Mouse (Mus musculus): ENCODE measurements at regions not wholly inside any gene's neighbourhood (a gene's known extent, or its start where the extent isn't known, plus 50 kb on each side); places are given as distances from the start of the nearest gene placed in this dataset.

DNA sequence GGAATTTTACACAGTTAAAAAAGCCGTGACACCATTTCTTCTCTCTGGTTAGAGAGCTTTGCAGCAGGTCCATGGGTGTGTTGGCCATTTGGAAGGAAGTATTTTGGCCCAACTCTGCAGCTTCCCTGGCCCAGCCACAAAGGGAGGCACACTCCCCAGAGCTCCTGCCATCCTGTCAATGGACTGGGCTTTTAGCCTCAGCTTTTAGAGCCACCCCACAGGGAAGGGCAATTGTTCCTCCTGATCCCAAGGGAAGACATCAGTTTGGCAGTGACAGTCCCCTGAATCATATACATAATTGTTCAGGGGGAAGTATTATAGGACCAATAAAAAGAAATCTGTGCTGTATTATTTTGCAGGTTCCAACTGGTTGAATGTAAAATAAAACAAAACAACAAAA, 200.1 kb downstream of the Zfp462 start:
- 91% methylated on average over 1 of the region's 1 CpGs for WGBS
- Histone ChIP-seq H3K27me3 (ENCODE audit: control insufficient read depth, insufficient read depth, low read length) (no peaks in the 10 kb centered on the region), H3K36me3 (ENCODE audit: control insufficient read depth, insufficient read depth, low read length) (no peaks in the 10 kb centered on the region), H3K4me1 (ENCODE audit: control insufficient read depth, insufficient read depth, insufficient read length, low read length) (no peaks in the 10 kb centered on the region; the same call in 1 of the 2 replicates), H3K27ac (ENCODE audit: insufficient read depth, low read depth, low read length) (no peak overlapping the region), H3K4me3 (ENCODE audit: low read depth, low read length) (no peak overlapping the region)
- TF ChIP-seq CTCF (IDR thresholded peaks at IDR 0.05; ENCODE audit: extremely low read depth, insufficient read length, insufficient replicate concordance, low read depth, low read length) (no peak), POLR2A (IDR thresholded peaks at IDR 0.05; ENCODE audit: low read depth, low read length) (no peak)

GRCm38 (mm10) chr4:55145968-55146367, 201.1 kb downstream of the Zfp462 start:
- no peak for TF ChIP-seq CTCF (IDR thresholded peaks at IDR 0.05; ENCODE audit: extremely low read depth, insufficient read length, insufficient replicate concordance, low read depth, low read length)
- WGBS: 78% methylated on average over 8 of the region's 8 CpGs
- no peak overlapping the region for H3K27ac ChIP-seq (ENCODE audit: insufficient read depth, low read depth, low read length)

DNA sequence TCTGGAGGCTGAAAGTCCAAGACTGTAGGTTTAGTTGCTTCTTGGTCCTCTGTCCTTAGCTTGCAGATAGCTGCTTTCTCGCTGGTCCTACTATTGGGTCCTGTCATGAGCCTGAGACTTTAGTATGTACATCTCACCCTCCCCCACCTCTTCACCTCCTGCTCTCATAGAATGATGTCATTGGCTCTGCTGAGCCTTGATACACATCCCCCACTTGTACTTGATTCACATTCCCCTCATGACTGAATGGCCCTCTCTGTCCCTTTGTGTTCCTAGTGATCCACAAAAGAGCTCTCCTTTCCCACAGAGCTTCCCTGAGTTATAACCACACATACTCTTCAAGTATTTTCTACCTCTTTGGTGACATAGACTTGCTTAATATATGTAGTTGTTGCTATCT, 201.5 kb upstream of the Rad23b start:
- H3K4me1 ChIP-seq (ENCODE audit: control insufficient read depth, insufficient read depth, insufficient read length, low read length): no peaks in the 10 kb centered on the region
- H3K27me3 ChIP-seq (ENCODE audit: control insufficient read depth, insufficient read depth, low read length): no peaks in the 10 kb centered on the region
- no peak overlapping the region for H3K27ac ChIP-seq (ENCODE audit: insufficient read depth, low read depth, low read length)
- no peaks in the 10 kb centered on the region for H3K36me3 ChIP-seq (ENCODE audit: control insufficient read depth, insufficient read depth, low read length)
- no peak overlapping the region for H3K4me3 ChIP-seq (ENCODE audit: low read depth, low read length)
- 82% methylated on average over 1 of the region's 1 CpGs for WGBS
- no peak for TF ChIP-seq CTCF (IDR thresholded peaks at IDR 0.05; ENCODE audit: extremely low read depth, insufficient read length, insufficient replicate concordance, low read depth, low read length)
- TF ChIP-seq POLR2A (IDR thresholded peaks at IDR 0.05; ENCODE audit: low read depth, low read length): no peak

More at GRCm38 (mm10) chr4:55145968-55146367, 201.1 kb downstream of the Zfp462 start:
- Histone ChIP-seq H3K36me3 (ENCODE audit: control insufficient read depth, insufficient read depth, low read length) (no peaks in the 10 kb centered on the region), H3K4me3 (ENCODE audit: low read depth, low read length) (no peak overlapping the region), H3K4me1 (ENCODE audit: control insufficient read depth, insufficient read depth, insufficient read length, low read length) (no peaks in the 10 kb centered on the region; the same call in 1 of the 2 replicates), H3K27me3 (ENCODE audit: control insufficient read depth, insufficient read depth, low read length) (no peaks in the 10 kb centered on the region)

- Histone ChIP-seq H3K4me3 (ENCODE audit: low read depth, low read length) (no peak overlapping the region), H3K36me3 (ENCODE audit: control insufficient read depth, insufficient read depth, low read length) (no peaks in the 10 kb centered on the region), H3K27me3 (ENCODE audit: control insufficient read depth, insufficient read depth, low read length) (no peaks in the 10 kb centered on the region), H3K4me1 (ENCODE audit: control insufficient read depth, insufficient read depth, insufficient read length, low read length) (no peaks in the 10 kb centered on the region), H3K27ac (ENCODE audit: insufficient read depth, low read depth, low read length) (no peak overlapping the region)
- TF ChIP-seq CTCF (IDR thresholded peaks at IDR 0.05; ENCODE audit: extremely low read depth, insufficient read length, insufficient replicate concordance, low read depth, low read length) (no peak), POLR2A (IDR thresholded peaks at IDR 0.05; ENCODE audit: low read depth, low read length) (no peak)
- whole genome bisulfite sequencing: 80% methylated on average over 3 of the region's 3 CpGs
Observed at GRCm38 (mm10) chr4:55154556-55154955, 195.3 kb upstream of the Rad23b start.

GRCm38 (mm10) chr4:55158166-55158739, 191.6 kb upstream of the Rad23b start:
- Histone ChIP-seq H3K4me3 (ENCODE audit: low read depth, low read length) (no peak overlapping the region), H3K27me3 (ENCODE audit: control insufficient read depth, insufficient read depth, low read length) (no peaks in the 10 kb centered on the region), H3K36me3 (ENCODE audit: control insufficient read depth, insufficient read depth, low read length) (no peaks in the 10 kb centered on the region), H3K27ac (ENCODE audit: insufficient read depth, low read depth, low read length) (no peak overlapping the region), H3K4me1 (ENCODE audit: control insufficient read depth, insufficient read depth, insufficient read length, low read length) (no peaks in the 10 kb centered on the region)
- TF ChIP-seq POLR2A (IDR thresholded peaks at IDR 0.05; ENCODE audit: low read depth, low read length): no peak
- no peak for TF ChIP-seq CTCF (IDR thresholded peaks at IDR 0.05; ENCODE audit: extremely low read depth, insufficient read length, insufficient replicate concordance, low read depth, low read length)
- 82% methylated on average over 6 of the region's 6 CpGs for WGBS

DNA sequence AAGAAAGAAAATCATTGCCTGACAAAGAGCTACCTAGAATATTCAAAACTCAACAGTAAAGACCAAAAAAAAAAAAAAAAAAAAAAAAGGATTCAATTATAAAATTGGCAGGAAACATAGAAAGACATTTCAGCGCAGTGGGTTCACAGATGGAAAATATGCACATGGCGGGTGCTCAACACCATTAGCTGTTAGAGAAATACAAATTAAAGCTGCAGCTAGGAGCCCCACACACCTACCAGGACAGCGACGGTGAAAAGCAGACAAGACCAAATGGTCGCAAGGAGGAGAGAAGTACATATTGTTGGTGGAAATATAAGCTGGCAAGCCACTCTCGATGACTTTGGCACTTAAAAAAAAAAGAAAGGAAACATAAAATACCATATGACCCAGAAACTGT, 183.6 kb upstream of the Rad23b start:
- 92% methylated on average over 6 of the region's 6 CpGs for WGBS
- Histone ChIP-seq H3K4me3 (ENCODE audit: low read depth, low read length) (no peak overlapping the region), H3K36me3 (ENCODE audit: control insufficient read depth, insufficient read depth, low read length) (no peaks in the 10 kb centered on the region), H3K27me3 (ENCODE audit: control insufficient read depth, insufficient read depth, low read length) (no peaks in the 10 kb centered on the region), H3K4me1 (ENCODE audit: control insufficient read depth, insufficient read depth, insufficient read length, low read length) (no peaks in the 10 kb centered on the region; the same call in 1 of the 2 replicates), H3K27ac (ENCODE audit: insufficient read depth, low read depth, low read length) (no peak overlapping the region)
- no peak for TF ChIP-seq CTCF (IDR thresholded peaks at IDR 0.05; ENCODE audit: extremely low read depth, insufficient read length, insufficient replicate concordance, low read depth, low read length)
- no peak for TF ChIP-seq POLR2A (IDR thresholded peaks at IDR 0.05; ENCODE audit: low read depth, low read length)

GRCm38 (mm10) chr4:55169063-55169462, 180.8 kb upstream of the Rad23b start:
- Histone ChIP-seq H3K27ac (ENCODE audit: insufficient read depth, low read depth, low read length) (no peak overlapping the region), H3K4me3 (ENCODE audit: low read depth, low read length) (no peak overlapping the region), H3K36me3 (ENCODE audit: control insufficient read depth, insufficient read depth, low read length) (no peaks in the 10 kb centered on the region), H3K27me3 (ENCODE audit: control insufficient read depth, insufficient read depth, low read length) (no peaks in the 10 kb centered on the region), H3K4me1 (ENCODE audit: control insufficient read depth, insufficient read depth, insufficient read length, low read length) (no peaks in the 10 kb centered on the region; the same call in 1 of the 2 replicates)
- 30% methylated on average over 7 of the region's 7 CpGs for WGBS
- TF ChIP-seq POLR2A (IDR thresholded peaks at IDR 0.05; ENCODE audit: low read depth, low read length) (no peak), CTCF (IDR thresholded peaks at IDR 0.05; ENCODE audit: extremely low read depth, insufficient read length, insufficient replicate concordance, low read depth, low read length) (no peak)

Data from small intestine, adult 2 months (tissue).